Mouse (Mus musculus) layer of hippocampus, postnatal 36 days (tissue): ENCODE data around the gene Carf. TPM values are rescaled to one million over a fixed set of nuclear protein-coding genes. Genes with fewer than 3 reads are reported as not detected.
"Not testable (repeated sequence)": the region's sequence is repeated elsewhere in the genome, so short reads cannot be mapped to it uniquely, and the experiment has no call there.

ENCODE experiments used
- DNase-seq, 2 experiments: peaks; one replicate each; pipeline ENCODE4 v3.0.0; 2022
- total RNA-seq, 2 experiments: library from RNA; stranded (reverse); gene quantifications; 2 replicates each; pipeline ENCODE4 v1.2.3; 2021

The Carf gene
- total RNA-seq: 10 to 100 TPM; 27.6 to 31.3 TPM

DNA sequence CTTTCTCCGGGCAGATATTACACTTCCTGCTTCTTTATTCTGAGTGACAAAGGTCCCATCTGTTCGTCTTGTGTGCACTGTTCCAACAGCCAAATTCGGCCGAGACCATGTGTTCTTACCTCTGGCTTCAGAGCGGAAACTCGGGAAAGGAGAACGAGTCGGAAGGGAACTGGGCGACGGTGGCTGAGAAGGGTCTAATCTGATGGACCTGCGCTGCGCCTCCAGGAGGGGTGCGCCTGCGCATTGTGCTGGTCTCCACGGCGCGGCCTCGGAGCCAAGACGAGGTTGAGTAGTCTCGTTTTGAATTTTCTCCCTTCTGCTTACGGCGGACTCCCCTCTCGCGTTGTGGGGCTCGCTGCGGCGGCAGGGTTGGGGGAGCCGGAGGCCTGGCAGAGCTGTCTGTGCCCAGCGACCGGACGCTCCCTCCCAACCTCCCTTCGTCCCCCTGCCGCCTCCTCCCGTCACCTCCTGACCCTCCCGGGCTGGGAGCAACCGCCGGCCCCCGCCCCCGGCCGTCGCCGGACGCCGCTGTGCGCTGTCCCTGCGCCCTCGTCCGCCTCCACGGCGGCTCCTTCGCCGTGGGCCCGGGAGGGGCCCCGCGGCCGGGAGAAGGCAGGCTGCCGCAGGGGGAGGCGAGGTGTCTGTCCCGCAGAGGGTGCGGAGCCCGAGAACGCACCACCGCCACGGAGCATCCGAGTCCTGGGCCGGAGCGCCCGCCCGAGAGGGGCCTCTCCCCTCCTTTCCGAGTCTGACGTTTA is at the start of gene Carf, which contains the start of gene Wdr12:
Carf (plus strand) TSS at position 224 of the 758 bp plus-strand sequence.
Wdr12 (minus strand) TSS at position 622 of the 758 bp plus-strand sequence.
- peak; percentile 98 for DNase-seq

DNA sequence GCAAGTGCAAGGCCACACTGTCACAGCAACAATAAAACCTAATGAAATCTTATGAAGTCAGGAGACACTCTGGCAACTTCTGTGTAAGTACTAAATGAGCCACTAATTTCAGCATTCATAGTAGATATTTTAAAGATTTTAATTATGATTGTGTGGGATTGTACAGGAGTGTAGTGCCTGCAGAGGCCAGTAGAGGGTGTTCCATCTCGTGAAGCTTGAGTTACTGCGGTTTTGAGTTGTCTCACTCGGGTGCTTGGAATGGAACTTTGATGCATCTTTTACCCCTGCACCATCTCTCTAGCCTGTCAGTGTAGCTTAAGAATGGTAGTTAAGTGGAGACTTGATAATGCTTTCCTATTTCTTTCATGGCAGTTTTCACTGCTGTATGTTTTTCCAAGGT is 43.4 kb upstream of the Carf start:
- DNase-seq: no peak

DNA sequence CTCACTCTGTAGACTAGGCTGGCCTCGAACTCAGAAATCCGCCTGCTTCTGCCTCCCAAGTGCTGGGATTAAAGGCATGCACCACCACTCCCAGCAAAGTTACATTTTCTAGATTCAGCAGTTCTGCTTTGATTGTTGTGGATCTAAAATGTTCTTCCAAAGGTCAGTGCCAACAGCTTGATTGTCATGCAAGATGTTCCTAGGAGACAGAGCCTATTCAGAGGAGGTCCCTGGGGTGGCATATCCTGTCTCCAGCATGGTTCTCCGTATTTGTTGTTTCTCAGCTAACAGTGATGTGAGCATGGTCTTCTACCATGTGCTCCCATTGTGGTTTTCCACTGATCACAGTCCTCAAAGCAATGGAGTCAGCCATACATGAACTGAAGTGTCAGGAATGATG is 41.7 kb upstream of the Carf start:
- no peak for DNase-seq

DNA sequence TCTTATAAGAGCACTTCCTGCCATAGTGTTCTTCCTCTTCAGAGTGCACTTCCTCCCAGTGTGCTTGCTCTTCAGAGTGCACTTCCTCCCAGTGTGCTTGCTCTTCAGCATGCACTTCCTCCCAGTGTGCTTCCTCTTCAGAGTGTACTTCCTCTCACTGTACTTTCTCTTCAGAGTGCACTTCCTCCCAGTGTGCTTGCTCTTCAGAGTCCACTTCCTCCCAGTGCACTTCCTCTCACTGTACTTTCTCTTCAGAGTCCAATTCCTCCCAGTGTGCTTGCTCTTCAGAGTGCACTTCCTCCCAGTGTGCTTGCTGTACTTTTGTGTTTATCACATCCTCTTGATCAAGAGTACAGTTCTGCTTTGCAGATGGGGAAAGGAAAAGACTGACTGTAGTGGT is 27.3 kb upstream of the Carf start:
- DNase-seq: not testable (repeated sequence)

DNA sequence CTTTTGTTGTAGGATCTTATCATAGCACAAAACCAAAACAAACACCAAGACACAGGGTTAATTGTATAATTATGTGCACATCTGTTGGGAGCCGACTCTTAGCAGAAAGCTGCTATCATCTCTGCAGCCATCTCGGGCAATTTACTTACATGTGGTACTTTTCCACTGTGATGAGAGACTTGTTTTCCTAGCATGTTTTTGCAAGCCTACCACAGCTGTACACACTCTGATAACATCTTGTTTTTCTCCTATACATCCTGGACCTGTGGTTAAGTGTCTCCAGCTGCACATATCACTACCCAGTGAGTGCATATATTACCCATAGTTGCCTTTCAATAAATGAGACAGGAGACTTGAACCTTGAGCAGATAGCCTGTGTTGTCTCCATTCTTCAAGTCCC is 23.1 kb upstream of the Carf start:
- no peak for DNase-seq

DNA sequence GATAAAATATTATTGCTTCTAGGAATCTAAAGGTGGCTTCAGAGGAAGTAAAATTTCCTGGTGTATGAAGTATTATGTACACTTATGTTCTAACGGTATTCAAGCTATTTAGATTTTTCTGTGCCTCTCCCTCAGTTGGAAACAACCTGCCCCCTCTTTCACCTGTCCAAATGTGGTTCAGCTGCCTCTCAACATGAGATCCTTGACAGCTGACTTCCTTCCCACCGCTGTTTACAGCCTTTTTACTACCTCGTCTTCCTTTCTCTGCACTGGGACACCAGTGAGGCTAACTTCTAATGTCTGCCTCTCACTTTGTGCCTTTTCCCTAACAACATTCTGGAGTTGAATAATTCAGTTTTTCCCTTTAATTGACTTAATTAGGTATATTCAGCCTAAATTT is 22.5 kb upstream of the Carf start:
- DNase-seq: no peak

DNA sequence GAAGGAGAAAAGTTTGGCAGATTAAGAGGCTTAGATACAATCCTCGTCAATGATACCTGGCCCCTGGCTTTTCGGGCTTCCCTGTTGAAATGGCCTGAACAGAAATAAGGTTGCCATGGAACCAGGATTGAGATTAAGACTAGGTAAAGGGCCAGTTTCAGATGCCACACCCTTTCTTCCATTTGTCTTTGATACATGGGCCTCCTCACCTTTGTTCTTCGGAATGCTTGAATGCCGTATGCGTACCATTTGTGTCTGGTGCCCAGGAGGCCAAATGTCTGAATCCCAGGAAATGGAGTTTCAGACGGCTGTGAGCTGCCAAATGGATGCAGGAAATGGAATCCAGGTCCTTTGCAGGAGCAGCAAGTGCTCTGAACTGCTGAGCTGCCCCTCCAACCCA is 21.6 kb upstream of the Carf start:
- DNase-seq: no peak

DNA sequence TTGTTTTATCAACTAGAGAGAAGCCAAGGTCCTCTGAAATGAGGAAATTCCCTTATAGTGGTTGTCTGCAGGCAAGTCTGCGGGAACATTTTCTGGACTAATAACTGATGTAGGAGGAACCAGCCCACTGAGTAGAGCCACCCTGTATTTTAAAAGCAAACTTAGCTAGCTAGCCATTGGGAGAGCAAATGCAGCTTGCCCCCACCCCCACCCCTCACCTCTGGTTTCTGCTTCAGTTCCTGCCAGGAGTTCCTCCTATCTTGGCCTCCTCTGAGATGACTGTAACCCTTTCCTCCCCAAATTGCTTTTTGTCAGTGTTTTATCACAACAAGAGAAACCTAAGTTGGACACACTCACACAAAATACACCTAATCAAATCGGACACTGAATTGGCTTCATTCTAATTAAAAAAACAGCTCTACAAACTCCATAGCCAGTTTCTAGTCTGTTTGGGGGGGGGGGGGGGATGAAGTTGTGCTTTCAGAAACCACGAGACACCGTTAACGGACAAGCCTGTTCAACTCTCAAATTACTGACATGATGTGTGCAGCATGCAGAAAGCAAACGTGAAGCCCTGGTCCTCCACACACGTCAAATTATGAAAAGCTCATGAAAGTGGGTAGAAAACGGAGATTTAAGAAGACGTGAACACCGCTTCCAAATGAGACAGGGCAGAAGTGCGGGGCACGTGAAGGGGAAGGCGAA is 1.3 kb upstream of the Carf start:
- DNase-seq: peak in 1 of 2 experiments; percentile 1

DNA sequence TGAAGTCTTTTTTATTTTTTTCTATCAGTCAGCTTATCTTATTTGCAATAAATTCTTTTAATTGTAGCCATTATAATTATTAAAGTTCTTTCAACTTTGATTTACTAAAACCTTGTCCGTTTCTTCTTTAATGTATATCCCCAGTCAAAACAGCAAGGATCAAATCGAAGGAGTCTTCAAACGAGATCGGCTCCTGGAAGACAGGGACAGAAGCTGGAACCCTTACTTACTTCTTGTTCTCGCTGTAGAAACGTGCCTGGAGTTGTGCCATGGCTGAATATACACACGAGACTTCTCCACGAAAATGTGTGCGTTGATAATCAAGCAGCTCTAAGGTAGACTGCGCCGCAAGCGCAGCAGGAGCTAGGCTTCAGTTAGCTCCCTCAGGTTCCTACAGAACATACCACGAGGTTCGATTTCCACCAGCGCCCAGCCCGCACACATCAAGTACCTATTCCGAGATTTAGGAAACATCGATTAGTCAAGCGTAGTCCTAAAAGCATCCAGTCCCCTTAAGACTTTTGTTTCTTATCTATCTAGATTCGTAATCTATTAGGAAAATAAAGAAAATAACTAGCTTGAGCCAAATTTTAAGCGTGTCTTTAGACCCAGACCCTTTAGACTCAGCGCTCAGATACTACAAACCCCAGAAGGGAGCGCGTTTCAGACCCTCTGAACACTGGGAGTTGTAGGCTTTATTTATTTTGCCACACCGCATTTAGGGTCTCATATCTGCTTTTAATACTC is 597 bp upstream of the Carf start:
- peak; percentile 57 to 58 for DNase-seq

DNA sequence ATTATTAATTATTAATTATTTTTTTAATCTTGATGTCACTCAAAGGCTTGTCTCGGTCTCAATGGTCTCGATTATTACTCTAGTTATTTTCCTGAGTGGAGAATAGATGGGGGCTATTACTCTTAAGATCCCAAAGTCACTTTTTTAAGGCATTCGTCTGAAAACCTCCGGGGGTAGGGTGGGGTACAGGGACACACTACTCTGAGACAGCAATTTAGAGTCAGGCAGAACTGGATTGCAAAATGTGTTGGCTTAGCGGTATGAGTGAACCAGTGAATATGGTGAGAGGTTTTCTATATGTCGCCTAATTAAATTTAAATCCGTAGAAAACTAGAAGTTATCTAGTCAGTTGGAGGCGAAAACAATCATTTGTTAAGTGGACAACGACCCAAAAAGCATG is 792 bp downstream of the Carf start:
- no peak for DNase-seq

DNA sequence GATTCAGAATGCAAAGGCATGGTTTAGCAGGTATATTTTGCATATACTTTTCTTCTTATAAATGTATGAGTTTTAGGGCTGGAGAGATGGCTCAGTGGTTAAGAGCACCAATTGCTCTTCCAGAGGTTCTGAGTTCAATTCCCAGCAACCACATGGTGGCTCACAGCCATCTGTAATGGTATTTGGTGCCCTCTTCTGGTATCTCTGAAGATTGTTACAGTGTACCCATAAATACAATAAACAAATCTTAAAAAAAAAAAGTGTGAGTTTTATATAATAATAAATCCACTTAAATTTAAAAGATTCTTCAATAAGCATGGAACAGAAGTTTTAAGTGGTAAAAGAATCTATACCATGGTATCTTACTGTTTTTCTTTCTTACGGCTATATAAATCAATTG is 6.5 kb downstream of the Carf start:
- no peak for DNase-seq

DNA sequence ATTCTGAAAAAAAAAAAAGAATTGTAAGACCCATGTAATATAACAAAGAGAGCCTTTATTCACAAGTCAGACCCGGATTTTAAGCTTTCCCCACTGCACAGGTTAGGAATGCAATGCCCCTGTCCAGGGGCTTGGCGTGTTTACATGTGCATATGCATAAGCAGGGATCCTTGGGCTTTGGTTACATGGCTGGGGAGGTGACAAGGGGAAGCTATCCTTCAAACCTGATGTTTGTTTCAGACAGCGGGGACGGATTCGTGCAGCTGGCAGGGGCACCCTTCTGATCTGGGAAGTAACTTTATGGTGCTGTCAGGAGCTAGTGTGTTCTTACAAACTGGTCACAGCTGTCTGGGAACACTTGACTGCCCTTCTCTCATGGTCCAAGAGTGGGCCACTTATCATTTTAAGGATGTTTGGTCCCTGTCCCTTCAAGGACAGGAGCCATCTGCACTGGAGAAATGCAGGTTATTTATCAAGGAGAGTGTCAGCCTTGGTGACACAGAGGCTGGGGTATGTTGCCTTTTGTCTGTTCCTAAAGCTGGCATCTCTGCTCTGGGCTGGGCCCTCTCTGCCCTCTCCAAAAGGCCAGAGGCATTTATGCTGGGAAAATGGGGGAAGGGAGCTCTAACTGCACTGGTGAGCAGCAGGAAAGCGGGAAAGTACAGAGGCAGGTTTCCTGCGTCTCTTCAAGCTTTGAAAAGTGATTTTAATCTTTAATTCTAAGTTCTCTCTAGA is 19.8 kb downstream of the Carf start:
- DNase-seq: no peak

DNA sequence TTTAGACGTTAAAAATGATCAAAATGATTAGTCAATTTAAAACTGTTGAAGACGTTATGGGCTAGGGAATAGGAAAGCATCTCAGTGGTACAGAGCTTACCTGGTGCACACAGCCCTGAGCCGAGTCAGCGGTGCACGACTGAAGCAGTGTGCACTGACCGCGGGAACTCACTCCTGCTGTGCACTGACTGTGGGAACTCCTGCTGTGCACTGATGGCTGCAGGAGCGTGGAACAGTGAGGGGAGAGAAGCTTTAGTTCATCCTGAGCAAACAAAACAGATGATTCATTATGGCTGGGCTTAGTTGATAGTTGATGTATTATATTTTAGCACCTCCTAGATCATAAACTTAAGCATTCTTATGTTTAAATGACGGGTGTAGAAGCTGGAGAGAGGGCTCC is 39.3 kb downstream of the Carf start:
- no peak for DNase-seq

DNA sequence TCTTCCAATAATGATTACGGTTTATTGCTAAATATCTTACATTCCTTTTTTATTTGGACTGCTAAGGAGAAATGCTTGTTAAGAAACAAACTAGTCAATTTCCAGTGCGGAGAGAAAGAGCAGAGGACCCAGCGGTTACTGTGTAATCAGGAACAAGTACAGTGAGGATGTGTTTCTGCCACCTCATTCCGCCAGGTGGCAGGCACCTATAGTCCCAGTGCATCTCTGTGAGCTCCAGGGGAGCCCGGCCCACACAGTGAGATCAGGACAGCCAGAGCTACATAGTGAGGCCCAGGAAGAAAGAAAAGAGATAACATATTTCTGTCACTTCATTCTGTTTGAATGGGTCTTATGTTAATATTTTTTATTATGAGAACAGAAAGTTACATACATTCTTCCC is 54.7 kb downstream of the Carf start:
- no peak for DNase-seq

DNA sequence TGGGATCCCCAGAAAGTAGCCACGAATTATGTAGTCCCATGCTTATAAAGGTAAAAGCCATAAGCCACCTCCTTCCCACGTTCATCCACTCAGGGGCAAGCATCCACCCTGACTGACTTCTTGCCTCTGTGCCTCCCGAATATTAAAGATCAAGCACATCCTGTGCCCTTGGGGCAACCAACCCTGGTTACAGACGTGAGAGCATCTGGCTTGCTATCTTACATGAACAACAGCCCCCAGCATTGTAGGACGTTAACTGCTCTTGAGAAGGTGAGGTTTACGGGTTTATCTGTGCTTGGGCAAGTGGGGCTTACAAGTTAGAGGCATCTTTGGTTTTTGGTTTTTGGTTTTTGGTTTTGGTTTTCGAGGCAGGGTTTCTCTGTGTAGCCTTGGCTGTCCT is 58.6 kb downstream of the Carf start:
- DNase-seq: no peak

DNA sequence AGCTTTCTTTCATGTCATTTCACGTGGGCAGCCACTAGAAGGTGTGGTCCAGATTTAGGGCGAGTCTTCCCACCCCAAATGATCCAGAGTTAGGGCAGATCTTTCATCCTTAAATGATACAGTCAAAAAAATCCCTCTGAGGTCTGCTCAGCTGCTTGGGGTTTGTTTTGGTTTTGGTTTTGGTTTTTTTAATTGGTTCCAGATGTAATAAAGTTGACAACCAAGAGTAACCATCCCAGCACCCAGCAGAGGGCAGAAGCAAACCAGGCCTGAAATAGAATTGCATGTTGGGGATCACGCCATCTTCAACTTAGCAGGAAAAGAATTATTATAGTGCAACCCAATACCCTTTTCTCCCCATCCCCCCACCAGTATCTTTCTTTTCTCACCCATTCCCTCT is 60.4 kb downstream of the Carf start:
- peak in 1 of 2 experiments; percentile 2 for DNase-seq

DNA sequence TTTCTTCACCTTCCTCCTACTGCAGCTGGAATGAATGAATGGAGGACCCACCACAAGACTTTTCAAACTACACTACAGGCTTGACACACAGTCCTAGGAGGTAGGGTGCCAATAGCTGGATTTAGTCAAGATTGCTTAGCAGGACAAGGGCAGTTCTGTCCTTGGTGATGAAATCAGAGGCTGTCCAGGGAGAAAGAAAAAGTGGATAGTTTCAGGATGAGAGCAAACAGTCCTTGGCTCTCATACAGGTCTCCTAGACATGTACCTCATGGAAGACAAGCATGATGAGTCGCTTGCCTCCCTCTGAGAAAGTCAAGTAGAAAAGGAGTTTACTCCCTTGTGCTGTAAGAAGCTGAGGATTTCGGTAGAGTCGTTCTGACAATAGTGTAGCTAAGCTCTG is 65.6 kb downstream of the Carf start:
- DNase-seq: no peak

DNA sequence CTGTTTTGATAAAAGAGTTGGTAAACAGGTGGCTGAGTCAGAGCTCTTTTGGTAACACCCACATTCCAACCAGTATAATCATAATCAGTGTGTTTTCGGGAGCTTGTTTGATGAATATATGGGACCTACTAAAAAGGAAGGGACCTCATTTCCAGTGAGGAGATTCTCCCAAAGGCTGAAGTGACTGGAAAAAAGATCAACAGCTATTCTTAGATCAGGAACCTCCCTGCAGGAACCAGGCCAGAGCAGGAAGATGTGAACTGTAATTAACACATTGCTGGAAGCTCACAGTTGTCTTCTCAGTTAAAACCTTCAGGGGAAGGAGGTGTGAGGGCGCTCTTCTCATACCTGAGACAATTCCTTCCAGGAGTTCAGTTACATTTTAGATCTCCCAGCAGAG is 71.6 kb downstream of the Carf start:
- no peak for DNase-seq

DNA sequence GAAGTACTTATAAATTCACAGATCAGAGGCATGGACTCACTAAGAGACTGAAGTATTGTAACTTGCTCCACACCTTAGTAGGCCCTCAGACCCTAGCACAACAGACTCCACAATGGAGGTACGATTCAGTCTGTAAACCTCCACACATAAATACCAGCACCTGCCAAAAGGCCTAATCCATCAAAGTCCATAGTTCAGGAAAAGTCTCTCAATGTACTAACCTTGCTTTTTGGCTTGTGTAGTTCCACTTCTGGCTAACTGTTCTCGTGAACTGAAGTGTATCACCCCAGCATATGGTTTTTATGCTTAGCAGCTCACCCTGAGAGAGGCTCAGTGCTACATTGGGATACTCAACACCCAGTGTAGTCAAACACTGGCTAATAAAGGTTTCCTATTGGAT is 72.2 kb downstream of the Carf start:
- DNase-seq: no peak

DNA sequence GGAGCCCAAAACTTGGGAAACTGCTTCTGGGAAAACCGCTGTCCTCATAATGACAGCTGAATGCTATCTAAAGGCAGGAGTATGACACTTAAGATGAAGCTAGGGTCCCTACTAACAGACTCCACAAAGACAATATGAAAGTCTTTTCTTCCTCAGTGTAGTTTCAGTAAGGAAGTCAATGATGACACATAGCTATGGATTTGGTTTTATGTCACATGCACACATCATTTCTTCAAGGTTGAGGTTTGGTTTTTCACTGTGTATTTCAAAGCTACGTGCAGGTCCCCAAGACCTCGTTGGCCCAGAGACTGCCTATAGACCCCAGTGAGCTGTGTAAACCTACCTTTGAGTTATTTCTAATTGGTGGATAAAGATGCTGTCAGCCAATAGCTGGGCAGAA is 75.1 kb downstream of the Carf start:
- DNase-seq: no peak

DNA sequence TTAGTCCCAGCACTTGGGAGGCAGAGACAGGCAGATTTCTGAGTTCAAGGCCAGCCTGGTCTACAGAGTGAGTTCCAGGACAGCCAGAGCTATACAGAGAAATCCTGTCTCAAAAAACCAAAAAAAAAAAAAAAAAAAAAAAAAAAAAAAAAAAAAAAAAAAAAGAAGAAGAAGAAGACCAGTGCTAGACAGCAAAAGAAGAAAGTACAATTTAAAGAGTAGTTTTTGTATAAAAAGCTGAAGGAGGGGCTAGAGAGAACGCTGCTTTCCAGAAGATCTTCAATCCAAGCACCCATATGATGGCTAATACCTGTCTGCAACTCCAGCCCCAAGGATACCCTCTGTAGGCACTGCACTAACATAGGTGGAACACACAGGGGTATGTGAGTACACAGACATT is 79.8 kb downstream of the Carf start:
- DNase-seq: not testable (repeated sequence)

DNA sequence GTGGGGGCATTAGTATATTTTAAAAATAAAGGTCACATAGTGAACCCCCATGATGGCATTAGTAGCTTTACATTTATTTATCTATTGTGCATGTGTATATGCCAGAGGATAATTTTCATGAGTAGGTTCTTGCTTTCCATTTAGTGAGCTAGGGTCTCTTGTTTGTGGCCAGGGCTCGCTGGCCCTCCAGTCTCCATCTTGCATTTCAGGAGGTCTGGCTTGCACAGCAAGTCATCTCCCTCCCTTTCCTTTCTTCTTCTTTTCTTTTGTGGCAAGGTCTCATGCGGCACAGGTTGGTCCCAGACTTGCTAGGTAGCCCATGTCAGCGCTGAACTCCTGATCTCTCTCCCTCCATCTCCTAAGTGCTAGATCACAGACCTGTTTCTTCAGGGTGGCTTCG is 81.3 kb downstream of the Carf start:
- DNase-seq: no peak
